ENCODE assay signal across 8 mouse cellular contexts in the genomic region with DNA sequence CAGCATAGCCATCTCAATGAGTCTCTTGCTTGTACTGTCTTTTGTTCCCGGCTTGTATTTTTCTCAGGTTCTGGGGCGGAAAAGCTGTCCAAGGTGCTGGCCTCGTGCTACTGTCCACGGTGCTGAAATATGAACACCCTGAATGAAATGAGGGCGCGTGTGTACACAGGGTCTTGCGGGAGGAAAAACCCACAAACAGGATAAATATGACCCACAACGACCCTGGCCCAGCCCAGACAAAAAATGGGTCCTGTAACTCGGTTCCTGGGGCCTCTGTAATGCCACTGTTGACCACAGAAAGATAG. TPM values are rescaled to one million over a fixed set of nuclear protein-coding genes. Genes with fewer than 3 reads are reported as not detected.
DNase-seq lines count a peak whose midpoint lies in the region; ATAC-seq and TF ChIP-seq lines count a peak whose summit lies in the region.
"Had no signal": no experiment of that assay in that cellular context is flagged by ENCODE, and none has a peak within 500 bp of the region (broad histone marks: within the 10 kb centered on the region; RNA-seq: fewer than 3 reads in every experiment).

No protein-coding gene starts in this region.

- H3K4me3 ChIP-seq in cortical plate, adult 2 months (ENCODE audit: insufficient read depth, low read length), result peak overlapping the region; percentile 37; the same call in 1 of the 2 replicates
- H3K4me3 ChIP-seq: embryonic facial prominence, embryonic 13.5 days had no signal

- DNase-seq in ovary, postnatal 14 days (ENCODE audit: low spot score), result peak; percentile 52
- DNase-seq in ovary, postnatal 10 days (ENCODE audit: low spot score), result no peak
- peak; percentile 78 for DNase-seq in kidney, postnatal 10 days
- peak; percentile 60 for DNase-seq in naive thymus-derived CD4-positive, alpha-beta T cell, adult 2 months (ENCODE audit: low read depth)
- no peak for DNase-seq in layer of hippocampus, adult 9-11 months

- no peak for TF ChIP-seq POLR2A in cortical plate, adult 2 months (IDR thresholded peaks at IDR 0.05; ENCODE audit: extremely low read depth, insufficient read depth, low read length)

- H3K4me1 ChIP-seq in cortical plate, adult 2 months (ENCODE audit: control insufficient read depth, insufficient read depth, low read length), result no peaks in the 10 kb centered on the region

- no peak overlapping the region for H3K27ac ChIP-seq in cortical plate, adult 2 months (ENCODE audit: insufficient read depth, low read length)
- H3K27ac ChIP-seq: embryonic facial prominence, embryonic 13.5 days had no signal

- TF ChIP-seq CTCF in cortical plate, adult 2 months (IDR thresholded peaks at IDR 0.05; ENCODE audit: extremely low read depth, insufficient read depth, low read length), result no peak

- no peak for ATAC-seq in cerebellum, adult (ENCODE audit: insufficient number of reproducible peaks, low FRiP score, low TSS enrichment)

RNA-seq across cellular contexts. Expression of gene Rtbdn, which starts 0.4 kb away (rescaled TPM):
- polyA plus RNA-seq in cortical plate, adult 2 months (2012; rRNA removed), result 6.0 and 6.1 TPM in 2 replicates

RNA-seq across cellular contexts. Expression of gene Mast1, which starts 10.0 kb away (rescaled TPM):
- 76.0 and 79.7 TPM in 2 replicates for polyA plus RNA-seq in cortical plate, adult 2 months (2012; rRNA removed)

RNA-seq across cellular contexts. Expression of gene Gm49661, which starts 22.0 kb away (rescaled TPM):
- polyA plus RNA-seq in cortical plate, adult 2 months (2012; rRNA removed), result not detected in 2 replicates
- polyA plus RNA-seq: embryonic facial prominence, embryonic 13.5 days had no signal

RNA-seq across cellular contexts. Expression of gene Prdx2, which starts 22.2 kb away (rescaled TPM):
- polyA plus RNA-seq in cortical plate, adult 2 months (2012; rRNA removed), result 287 TPM in 2 replicates

RNA-seq across cellular contexts. Expression of gene Rnaseh2a, which starts 22.4 kb away (rescaled TPM):
- 37.3 and 37.7 TPM in 2 replicates for polyA plus RNA-seq in cortical plate, adult 2 months (2012; rRNA removed)

Comparison
In these comparisons a context has a peak if more than half of its experiments do, and no peak if none do; other contexts are left out.
1. DNase-seq: peak in ovary, postnatal 14 days (single experiment), kidney, postnatal 10 days (single experiment) and naive thymus-derived CD4-positive, alpha-beta T cell, adult 2 months (single experiment); none in ovary, postnatal 10 days (single experiment) and layer of hippocampus, adult 9-11 months (single experiment).